Mouse (Mus musculus): ENCODE measurements around the gene Iqschfp.

GRCm38 (mm10) chr3:68400121-68400520 lies 508.1 kb downstream of the Iqschfp start:
- TF ChIP-seq CTCF (IDR thresholded peaks at IDR 0.05; ENCODE audit: borderline replicate concordance, extremely low read depth, insufficient read depth, insufficient read length): no peak
- no peak for TF ChIP-seq POLR2A (IDR thresholded peaks at IDR 0.05; ENCODE audit: borderline replicate concordance, extremely low read depth, insufficient read depth, insufficient read length, poor library complexity, severe bottlenecking)

All from brain, embryonic 14.5 days (tissue).